Mouse (Mus musculus): ENCODE measurements around the gene Kcnab1. TPM values are rescaled to one million over a fixed set of nuclear protein-coding genes. Genes with fewer than 3 reads are reported as not detected.

Kcnab1 gene
- polyA plus RNA-seq, 1 experiment from 2014 or later = 5.6 TPM

GRCm38 (mm10) chr3:65205539-65206020 lies 96.4 kb downstream of the Kcnab1 start:
- no peak overlapping the region for H3K27ac ChIP-seq
- no peak for ATAC-seq (ENCODE audit: insufficient number of reproducible peaks, insufficient read depth, low FRiP score, low TSS enrichment)
- no peaks in the 10 kb centered on the region for H3K27me3 ChIP-seq
- H3K4me1 ChIP-seq = 0 out of 2 replicates have a peak, but pooled peaks cover 4% of the 10 kb centered on the region
- no peak overlapping the region for H3K4me2 ChIP-seq (replicated peaks)
- no peak overlapping the region for H3K9ac ChIP-seq
- H3K4me3 ChIP-seq = no peak overlapping the region
- no peaks in the 10 kb centered on the region for H3K36me3 ChIP-seq
- WGBS = 52% methylated on average over 8 of the region's 8 CpGs
- no peaks in the 10 kb centered on the region for H3K9me3 ChIP-seq

- Histone ChIP-seq H3K27me3 (no peaks in the 10 kb centered on the region), H3K4me1 (no peaks in the 10 kb centered on the region), H3K4me3 (no peak overlapping the region), H3K27ac (no peak overlapping the region), H3K9ac (no peak overlapping the region), H3K4me2 (replicated peaks) (no peak overlapping the region), H3K9me3 (no peaks in the 10 kb centered on the region), H3K36me3 (no peaks in the 10 kb centered on the region)
- no peak for ATAC-seq (ENCODE audit: insufficient number of reproducible peaks, insufficient read depth, low FRiP score, low TSS enrichment)
- WGBS = 77% methylated on average over 2 of the region's 2 CpGs
Measured at GRCm38 (mm10) chr3:65213725-65214124, 104.5 kb downstream of the Kcnab1 start.

- no peaks in the 10 kb centered on the region for H3K36me3 ChIP-seq
- H3K9me3 ChIP-seq = no peaks in the 10 kb centered on the region
- H3K9ac ChIP-seq = no peak overlapping the region
- no peaks in the 10 kb centered on the region for H3K27me3 ChIP-seq
- no peak overlapping the region for H3K27ac ChIP-seq
- H3K4me3 ChIP-seq = no peak overlapping the region
- H3K4me2 ChIP-seq (replicated peaks) = no peak overlapping the region
- H3K4me1 ChIP-seq = no peaks in the 10 kb centered on the region
- 80% methylated on average over 2 of the region's 2 CpGs for WGBS
- no peak for ATAC-seq (ENCODE audit: insufficient number of reproducible peaks, insufficient read depth, low FRiP score, low TSS enrichment)
Measured at GRCm38 (mm10) chr3:65214635-65215034, 105.5 kb downstream of the Kcnab1 start.

GRCm38 (mm10) chr3:65217673-65218579 lies 108.7 kb downstream of the Kcnab1 start:
- ATAC-seq (ENCODE audit: insufficient number of reproducible peaks, insufficient read depth, low FRiP score, low TSS enrichment) = no peak
- H3K9me3 ChIP-seq = no peaks in the 10 kb centered on the region
- 84% methylated on average over 7 of the region's 7 CpGs for WGBS

DNA sequence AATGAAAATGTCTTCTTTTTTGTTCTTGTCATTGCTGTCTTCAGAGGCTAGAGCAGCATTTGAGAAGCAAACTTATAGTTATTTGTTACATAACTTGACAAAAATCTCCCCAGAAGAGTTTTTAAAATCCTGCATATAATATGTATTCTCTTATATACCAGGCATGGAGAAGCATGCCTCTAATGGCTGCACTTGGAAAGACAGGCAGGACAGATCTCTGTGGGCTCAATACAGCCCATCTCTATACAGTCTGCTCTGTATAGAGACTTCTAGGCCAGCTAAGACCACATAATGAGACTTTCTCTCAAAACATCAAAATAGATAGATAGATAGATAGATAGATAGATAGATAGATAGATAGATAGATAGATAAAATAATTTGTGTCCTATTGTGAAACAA lies 111.1 kb downstream of the Kcnab1 start:
- no peaks in the 10 kb centered on the region for H3K27me3 ChIP-seq
- ATAC-seq (ENCODE audit: insufficient number of reproducible peaks, insufficient read depth, low FRiP score, low TSS enrichment) = no peak

More at GRCm38 (mm10) chr3:65217673-65218579, 108.7 kb downstream of the Kcnab1 start:
- no peak overlapping the region for H3K9ac ChIP-seq
- H3K27me3 ChIP-seq = no peaks in the 10 kb centered on the region
- no peak overlapping the region for H3K27ac ChIP-seq
- H3K4me1 ChIP-seq = no peaks in the 10 kb centered on the region
- H3K4me3 ChIP-seq = no peak overlapping the region
- no peaks in the 10 kb centered on the region for H3K36me3 ChIP-seq
- no peak overlapping the region for H3K4me2 ChIP-seq (replicated peaks)

DNA sequence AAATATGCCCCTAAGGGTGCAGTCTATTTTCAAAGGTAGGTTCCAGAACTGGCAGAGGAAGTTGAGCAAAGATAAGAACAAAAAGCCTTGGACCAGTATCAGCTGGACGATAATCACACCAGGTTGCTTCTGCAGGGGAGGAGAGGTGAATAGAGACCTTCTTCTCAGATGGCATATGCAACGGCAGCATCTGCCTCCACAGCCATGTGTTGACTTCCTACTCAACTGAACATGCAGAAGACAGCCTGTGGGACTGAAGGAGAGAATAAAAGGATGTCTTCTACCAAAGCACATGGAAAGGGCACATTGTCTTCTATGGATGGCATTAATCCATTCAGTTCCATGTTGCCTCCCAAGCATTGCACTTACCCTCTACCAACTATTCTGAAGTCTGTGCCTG lies 114.5 kb downstream of the Kcnab1 start:
- Histone ChIP-seq H3K36me3 (no peaks in the 10 kb centered on the region), H3K4me3 (no peak overlapping the region), H3K9me3 (no peaks in the 10 kb centered on the region), H3K27me3 (no peaks in the 10 kb centered on the region), H3K4me2 (replicated peaks) (no peak overlapping the region), H3K27ac (no peak overlapping the region), H3K4me1 (no peaks in the 10 kb centered on the region), H3K9ac (no peak overlapping the region)
- WGBS = 85% methylated on average over 2 of the region's 2 CpGs
- no peak for ATAC-seq (ENCODE audit: insufficient number of reproducible peaks, insufficient read depth, low FRiP score, low TSS enrichment)

More for the DNA sequence above, 111.1 kb downstream of the Kcnab1 start:
- Histone ChIP-seq H3K9ac (no peak overlapping the region), H3K4me2 (replicated peaks) (no peak overlapping the region), H3K9me3 (no peaks in the 10 kb centered on the region), H3K4me1 (no peaks in the 10 kb centered on the region), H3K4me3 (no peak overlapping the region), H3K27ac (no peak overlapping the region), H3K36me3 (no peaks in the 10 kb centered on the region)

- Histone ChIP-seq H3K27me3 (no peaks in the 10 kb centered on the region), H3K9me3 (no peaks in the 10 kb centered on the region), H3K9ac (no peak overlapping the region), H3K4me2 (replicated peaks) (no peak overlapping the region), H3K4me1 (no peaks in the 10 kb centered on the region), H3K4me3 (no peak overlapping the region), H3K27ac (no peak overlapping the region), H3K36me3 (no peaks in the 10 kb centered on the region)
- WGBS = 83% methylated on average over 1 of the region's 1 CpGs
- ATAC-seq (ENCODE audit: insufficient number of reproducible peaks, insufficient read depth, low FRiP score, low TSS enrichment) = no peak
Measured at GRCm38 (mm10) chr3:65230978-65231377, 121.8 kb downstream of the Kcnab1 start.

DNA sequence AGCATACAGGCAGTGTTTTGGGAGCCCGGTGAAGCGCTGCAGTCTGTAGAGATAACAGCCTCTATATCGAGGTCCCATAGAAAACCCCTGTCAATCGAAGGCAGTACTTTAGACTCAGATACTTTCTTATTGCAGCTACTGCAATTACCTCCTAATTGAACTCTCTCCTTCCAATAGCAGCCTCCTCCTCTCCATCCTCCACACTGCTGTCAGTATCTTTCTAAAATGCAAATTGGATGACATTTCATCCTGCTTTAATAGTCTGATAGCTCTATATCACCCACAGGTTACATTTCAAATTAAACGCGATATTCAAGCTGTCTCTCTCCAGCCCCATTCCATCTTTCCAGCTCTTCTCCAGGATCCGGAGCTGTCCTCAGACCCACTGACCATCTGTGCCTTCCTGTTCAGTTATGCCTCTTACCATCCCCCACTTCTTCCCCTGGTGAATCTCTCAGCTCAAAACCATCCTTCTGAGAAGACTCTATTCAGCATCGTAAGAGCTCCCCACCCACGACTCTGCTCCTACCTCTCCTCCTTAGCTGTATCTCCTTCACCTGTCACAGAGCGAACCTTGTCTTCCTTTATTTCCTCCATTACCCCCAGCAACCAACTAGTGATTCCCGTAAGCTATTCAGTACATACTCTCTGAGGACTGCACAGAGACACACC lies 122.4 kb downstream of the Kcnab1 start:
- H3K27me3 ChIP-seq = no peaks in the 10 kb centered on the region
- H3K36me3 ChIP-seq = no peaks in the 10 kb centered on the region
- 86% methylated on average over 11 of the region's 11 CpGs for WGBS
- ATAC-seq (ENCODE audit: insufficient number of reproducible peaks, insufficient read depth, low FRiP score, low TSS enrichment) = no peak
- H3K9ac ChIP-seq = no peak overlapping the region
- H3K4me3 ChIP-seq = no peak overlapping the region
- no peak overlapping the region for H3K27ac ChIP-seq
- H3K4me1 ChIP-seq = no peaks in the 10 kb centered on the region
- no peaks in the 10 kb centered on the region for H3K9me3 ChIP-seq
- no peak overlapping the region for H3K4me2 ChIP-seq (replicated peaks)

DNA sequence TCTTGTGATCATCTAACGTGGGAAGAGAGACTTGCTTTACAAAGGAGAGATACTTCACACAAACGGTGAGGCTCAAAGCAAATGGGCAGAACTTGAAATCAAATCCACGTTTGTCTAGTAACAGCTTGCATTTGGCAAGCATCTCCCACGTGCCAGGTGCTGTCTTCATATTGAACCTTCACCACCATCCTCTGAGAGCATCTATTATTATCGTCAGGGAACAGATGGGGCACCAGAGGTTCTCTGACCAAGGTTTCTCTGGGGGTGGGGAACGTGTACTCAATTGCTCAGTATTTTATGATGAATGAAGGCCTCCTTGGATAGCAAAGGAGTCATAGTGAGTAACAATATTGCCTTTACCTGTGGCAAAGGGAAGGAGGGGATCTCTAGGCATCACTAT lies 139.8 kb downstream of the Kcnab1 start:
- no peak overlapping the region for H3K4me3 ChIP-seq
- no peaks in the 10 kb centered on the region for H3K36me3 ChIP-seq
- H3K4me2 ChIP-seq (replicated peaks) = no peak overlapping the region
- no peaks in the 10 kb centered on the region for H3K9me3 ChIP-seq
- no peak overlapping the region for H3K9ac ChIP-seq
- ATAC-seq (ENCODE audit: insufficient number of reproducible peaks, insufficient read depth, low FRiP score, low TSS enrichment) = no peak
- WGBS = 55% methylated on average over 6 of the region's 6 CpGs
- H3K27me3 ChIP-seq = no peaks in the 10 kb centered on the region
- no peaks in the 10 kb centered on the region for H3K4me1 ChIP-seq
- H3K27ac ChIP-seq = no peak overlapping the region

- Histone ChIP-seq H3K9me3 (no peaks in the 10 kb centered on the region), H3K4me3 (no peak overlapping the region), H3K36me3 (no peaks in the 10 kb centered on the region), H3K9ac (no peak overlapping the region), H3K4me1 (no peaks in the 10 kb centered on the region), H3K4me2 (replicated peaks) (no peak overlapping the region), H3K27ac (no peak overlapping the region), H3K27me3 (no peaks in the 10 kb centered on the region)
- WGBS = 81% methylated on average over 4 of the region's 4 CpGs
- ATAC-seq (ENCODE audit: insufficient number of reproducible peaks, insufficient read depth, low FRiP score, low TSS enrichment) = no peak
Measured at GRCm38 (mm10) chr3:65260521-65260920, 151.3 kb downstream of the Kcnab1 start.

DNA sequence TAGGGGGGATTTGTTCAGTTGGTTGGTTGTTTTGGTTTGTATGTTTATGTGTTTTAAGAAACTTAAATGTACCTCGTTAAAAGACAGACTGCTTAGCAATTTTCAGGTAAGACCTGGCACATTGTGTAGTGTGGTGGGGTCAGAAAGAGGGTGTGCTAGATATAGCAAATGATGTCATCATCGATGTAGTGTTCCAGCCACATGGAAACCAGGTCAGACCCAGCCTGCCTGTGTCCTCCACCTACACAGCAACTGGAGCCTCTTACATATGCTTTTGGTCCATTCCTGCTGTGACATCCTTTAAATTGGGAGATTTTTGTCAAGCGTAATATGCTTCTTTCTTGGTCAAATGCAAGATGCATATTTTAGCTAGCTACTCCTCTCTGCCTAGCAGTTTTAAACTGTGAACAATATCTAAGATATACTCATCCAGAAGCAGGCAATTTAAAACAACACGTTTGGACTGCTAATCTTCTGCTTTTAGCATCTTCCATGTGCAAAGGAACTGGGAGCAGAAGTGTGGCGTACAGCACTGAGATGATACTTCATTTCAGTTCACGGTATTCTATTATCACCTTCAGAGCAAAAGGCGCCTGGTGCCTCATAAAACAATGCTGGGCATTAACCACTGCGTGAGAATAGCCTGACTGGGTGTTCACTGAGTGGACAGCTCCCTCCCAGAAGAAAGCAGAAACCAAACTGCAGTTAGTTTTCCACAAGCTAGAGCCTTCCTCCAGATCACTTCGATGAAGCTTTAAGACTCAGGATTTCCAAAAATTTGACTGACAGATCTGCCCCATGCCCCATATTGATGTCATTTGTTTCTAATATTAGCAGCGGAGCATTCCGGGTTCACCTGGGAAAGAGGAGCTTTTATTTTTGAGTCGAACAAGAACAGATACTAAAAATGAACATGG lies 153.6 kb downstream of the Kcnab1 start:
- no peaks in the 10 kb centered on the region for H3K36me3 ChIP-seq
- no peaks in the 10 kb centered on the region for H3K9me3 ChIP-seq
- no peak overlapping the region for H3K27ac ChIP-seq
- no peak overlapping the region for H3K4me3 ChIP-seq
- ATAC-seq (ENCODE audit: insufficient number of reproducible peaks, insufficient read depth, low FRiP score, low TSS enrichment) = no peak
- H3K9ac ChIP-seq = no peak overlapping the region
- H3K27me3 ChIP-seq = no peaks in the 10 kb centered on the region
- no peak overlapping the region for H3K4me2 ChIP-seq (replicated peaks)
- WGBS = 80% methylated on average over 12 of the region's 12 CpGs
- H3K4me1 ChIP-seq = no peaks in the 10 kb centered on the region

Measured in embryonic facial prominence, embryonic 12.5 days (tissue).